Comparison of ENCODE assay signal across 8 mouse cellular contexts in genomic region chr19:8944062-8944461, GRCm38 (mm10). TPM values are rescaled to one million over a fixed set of nuclear protein-coding genes. Genes with fewer than 3 reads are reported as not detected.
A peak's percentile ranks its signal among the peaks of the same experiment; 100 is the strongest.
DNase-seq lines count a peak whose midpoint lies in the region; ATAC-seq and TF ChIP-seq lines count a peak whose summit lies in the region.

No protein-coding gene starts in this region.

- 0 out of 4 replicates have a peak overlapping the region, but pooled peaks of 1 of the 2 experiments have one; percentile 1 for H3K27ac ChIP-seq in heart, embryonic 14.5 days (replicated peaks in 1 of 2; ENCODE audit: control insufficient read depth in 1 of 2, insufficient read depth in 1 of 2, low read depth in 2 of 2, low read length in 2 of 2)
- H3K27ac ChIP-seq in ES-E14 (ENCODE audit: insufficient read depth, low read depth, low read length, poor library complexity, severe bottlenecking) = no peak overlapping the region
- no peak overlapping the region for H3K27ac ChIP-seq in forebrain, embryonic 16.5 days (ENCODE audit: low read length)
- H3K27ac ChIP-seq in cerebellum, adult 2 months (ENCODE audit: insufficient read depth, low read length) = no peak overlapping the region

- ATAC-seq in heart, embryonic 14.5 days (ENCODE audit: insufficient number of reproducible peaks, insufficient read depth, low FRiP score, low read depth) = no peak
- ATAC-seq in forebrain, embryonic 16.5 days = no peak
- ATAC-seq in megakaryocyte progenitor cell, adult 5-6 weeks (replicated peaks; ENCODE audit: poor library complexity) = peak; percentile 59

- peaks cover 12 to 37% of the 10 kb centered on the region in 2 experiments for H3K4me1 ChIP-seq in heart, embryonic 14.5 days (ENCODE audit: control insufficient read depth in 2 of 2, insufficient read depth in 2 of 2, low read length in 2 of 2)
- peaks cover 9 to 19% of the 10 kb centered on the region in 2 experiments; a peak in 3 of 4 replicates for H3K4me1 ChIP-seq in ES-E14 (ENCODE audit: control insufficient read depth in 2 of 2, insufficient read depth in 2 of 2, low read length in 2 of 2, poor library complexity in 1 of 2)
- peaks cover 30% of the 10 kb centered on the region for H3K4me1 ChIP-seq in forebrain, embryonic 16.5 days (replicated peaks; ENCODE audit: control insufficient read depth, insufficient read depth, low read length)
- H3K4me1 ChIP-seq in cerebellum, adult 2 months (ENCODE audit: control insufficient read depth, insufficient read depth, low read length) = peaks cover 10% of the 10 kb centered on the region

- H3K27me3 ChIP-seq in heart, embryonic 14.5 days (ENCODE audit: control insufficient read depth, insufficient read depth, low read length) = no peaks in the 10 kb centered on the region
- no peaks in the 10 kb centered on the region for H3K27me3 ChIP-seq in forebrain, embryonic 16.5 days (replicated peaks; ENCODE audit: control insufficient read depth, insufficient read depth, low read length)
- H3K27me3 ChIP-seq in cerebellum, adult 2 months (ENCODE audit: control insufficient read depth, insufficient read depth, low read length) = no peaks in the 10 kb centered on the region

- TF ChIP-seq POLR2A in cerebellum, adult 2 months (IDR thresholded peaks at IDR 0.05; ENCODE audit: borderline replicate concordance, insufficient read depth, low read length) = no peak

- peak overlapping the region; percentile 79 for H3K4me2 ChIP-seq in heart, embryonic 14.5 days (ENCODE audit: low read length)
- H3K4me2 ChIP-seq in forebrain, embryonic 16.5 days (ENCODE audit: low read length) = peak overlapping the region; percentile 80

- WGBS in heart, embryonic 14.5 days = 37% methylated on average over 5 of the region's 5 CpGs
- WGBS in forebrain, embryonic 16.5 days = 49% methylated on average over 5 of the region's 5 CpGs
- WGBS in cerebellum, adult 2 months = 30% methylated on average over 5 of the region's 5 CpGs

- no peak for DNase-seq in heart, postnatal 4 days
- no peak for DNase-seq in ES-E14 (ENCODE audit: low read depth, low spot score)
- no peak for DNase-seq in embryo, embryonic 9.5 days (ENCODE audit: extremely low spot score)
- no peak for DNase-seq in MN1 (ENCODE audit: low spot score)
- DNase-seq in cerebellum, adult 2 months = no peak

- H3K9ac ChIP-seq in heart, embryonic 14.5 days (ENCODE audit: low read length) = 0 out of 2 replicates have a peak overlapping the region, but pooled peaks have one; percentile 7
- H3K9ac ChIP-seq in ES-E14 (ENCODE audit: insufficient read depth, low read depth, low read length, poor library complexity, severe bottlenecking) = peak overlapping the region; percentile 1; the same call in 1 of the 2 replicates
- 0 out of 2 replicates have a peak overlapping the region, but pooled peaks have one; percentile 1 for H3K9ac ChIP-seq in forebrain, embryonic 16.5 days (replicated peaks; ENCODE audit: low read depth, low read length)

- no peak for TF ChIP-seq CTCF in cerebellum, adult 2 months (IDR thresholded peaks at IDR 0.05; ENCODE audit: borderline replicate concordance, insufficient read depth, low read depth, low read length)

- peak overlapping the region in 1 of 2 experiments; percentile 99; a peak in 1 of 4 replicates for H3K4me3 ChIP-seq in heart, embryonic 14.5 days (ENCODE audit: control insufficient read depth in 1 of 2, insufficient read depth in 1 of 2, low read depth in 1 of 2, low read length in 2 of 2)
- H3K4me3 ChIP-seq in ES-E14 (ENCODE audit: insufficient read depth in 1 of 2, low read depth in 1 of 2, low read length in 2 of 2, poor library complexity in 1 of 2, severe bottlenecking in 1 of 2) = no peak overlapping the region; a peak in 1 of 4 replicates
- no peak overlapping the region for H3K4me3 ChIP-seq in forebrain, embryonic 16.5 days (replicated peaks; ENCODE audit: low read length)
- no peak overlapping the region for H3K4me3 ChIP-seq in cerebellum, adult 2 months (replicated peaks; ENCODE audit: insufficient read depth, low read depth, low read length)

- H3K9me3 ChIP-seq in heart, embryonic 14.5 days (ENCODE audit: control insufficient read depth, low read length) = no peaks in the 10 kb centered on the region
- H3K9me3 ChIP-seq in ES-E14 (ENCODE audit: control insufficient read depth, insufficient read depth, low read depth, low read length) = no peaks in the 10 kb centered on the region
- H3K9me3 ChIP-seq in forebrain, embryonic 16.5 days (ENCODE audit: control insufficient read depth, low read length) = no peaks in the 10 kb centered on the region

- H3K36me3 ChIP-seq in heart, embryonic 14.5 days (ENCODE audit: control insufficient read depth, insufficient read depth, low read length) = peaks cover 64% of the 10 kb centered on the region
- peaks cover 46% of the 10 kb centered on the region for H3K36me3 ChIP-seq in ES-E14 (ENCODE audit: control insufficient read depth, insufficient read depth, low read length, poor library complexity, severe bottlenecking)
- H3K36me3 ChIP-seq in forebrain, embryonic 16.5 days (ENCODE audit: control insufficient read depth, insufficient read depth) = peaks cover 27% of the 10 kb centered on the region

- in situ Hi-C loops in ES-E14 (cut with MboI; ENCODE audit: low sequenced_read_pairs in 2 of 2, unreplicated experiment in 2 of 2) = no loop called here

TF ChIP-seq in ES-E14, 5 proteins besides CTCF, POLR2A, EP300 and RAD21:
- TF ChIP-seq MAFK (IDR thresholded peaks at IDR 0.05; ENCODE audit: insufficient read depth, low read depth, low read length) = no peak
- no peak for TF ChIP-seq ZNF384 (IDR thresholded peaks at IDR 0.05; ENCODE audit: low read depth, low read length)
- TF ChIP-seq CHD2 (IDR thresholded peaks at IDR 0.05; ENCODE audit: low read depth, low read length) = no peak
- no peak for TF ChIP-seq ZC3H11A (IDR thresholded peaks at IDR 0.05; ENCODE audit: borderline replicate concordance, low read depth, low read length)
- TF ChIP-seq HCFC1 (IDR thresholded peaks at IDR 0.05; ENCODE audit: borderline replicate concordance, insufficient read depth, low read length) = no peak

RNA-seq across cellular contexts. Expression of gene Mta2, which starts 2.4 kb away (rescaled TPM):
- 19.8 and 26.5 TPM in 2 replicates for polyA plus RNA-seq in heart, embryonic 14.5 days (2014; fragmentation: Nextera tagmentation; extraction: Ambion mirVana)
- 10 to 100 TPM; 62.5 to 63.8 TPM for total RNA-seq in heart, postnatal 4 days (2021)
- total RNA-seq in ES-E14 (2012; rRNA removed) = 89.8 and 92.9 TPM in 2 replicates
- polyA plus RNA-seq in forebrain, embryonic 16.5 days (2015; fragmentation: Nextera tagmentation; extraction: Ambion mirVana) = 175 and 186 TPM in 2 replicates
- 57.9 and 63.7 TPM in 2 replicates for total RNA-seq in megakaryocyte progenitor cell, adult 5-6 weeks (2015)
- total RNA-seq in megakaryocyte progenitor cell, adult 5-6 weeks (2017) = 124 and 138 TPM in 2 replicates
- polyA plus RNA-seq in cerebellum, adult 2 months (2012; rRNA removed) = 30.9 and 33.9 TPM in 2 replicates

RNA-seq across cellular contexts. Expression of gene Tut1, which starts 9.6 kb away (rescaled TPM):
- polyA plus RNA-seq in heart, embryonic 14.5 days (2014; fragmentation: Nextera tagmentation; extraction: Ambion mirVana) = 14.5 and 15.6 TPM in 2 replicates
- total RNA-seq in heart, postnatal 4 days (2021) = 1 to 10 TPM; 8.3 to 9.6 TPM
- total RNA-seq in ES-E14 (2012; rRNA removed) = 42.6 and 49.6 TPM in 2 replicates
- polyA plus RNA-seq in forebrain, embryonic 16.5 days (2015; fragmentation: Nextera tagmentation; extraction: Ambion mirVana) = 33.6 and 35.5 TPM in 2 replicates
- total RNA-seq in megakaryocyte progenitor cell, adult 5-6 weeks (2015) = 6.2 and 8.7 TPM in 2 replicates
- total RNA-seq in megakaryocyte progenitor cell, adult 5-6 weeks (2017) = 19.9 and 23.8 TPM in 2 replicates
- polyA plus RNA-seq in cerebellum, adult 2 months (2012; rRNA removed) = 20.5 and 20.8 TPM in 2 replicates

RNA-seq across cellular contexts. Expression of gene Eml3, which starts 14.7 kb away (rescaled TPM):
- 9.0 TPM in 2 replicates for polyA plus RNA-seq in heart, embryonic 14.5 days (2014; fragmentation: Nextera tagmentation; extraction: Ambion mirVana)
- 10 to 100 TPM; 15.4 to 16.6 TPM for total RNA-seq in heart, postnatal 4 days (2021)
- total RNA-seq in ES-E14 (2012; rRNA removed) = 20.6 and 22.2 TPM in 2 replicates
- 9.7 and 10.5 TPM in 2 replicates for polyA plus RNA-seq in forebrain, embryonic 16.5 days (2015; fragmentation: Nextera tagmentation; extraction: Ambion mirVana)
- 12.0 and 14.9 TPM in 2 replicates for total RNA-seq in megakaryocyte progenitor cell, adult 5-6 weeks (2015)
- 20.1 and 36.0 TPM in 2 replicates for total RNA-seq in megakaryocyte progenitor cell, adult 5-6 weeks (2017)
- polyA plus RNA-seq in cerebellum, adult 2 months (2012; rRNA removed) = 40.2 and 45.0 TPM in 2 replicates

RNA-seq across cellular contexts. Expression of gene Rom1, which starts 14.9 kb away (rescaled TPM):
- 0.94 and 1.6 TPM in 2 replicates for polyA plus RNA-seq in heart, embryonic 14.5 days (2014; fragmentation: Nextera tagmentation; extraction: Ambion mirVana)
- total RNA-seq in heart, postnatal 4 days (2021) = 1 to 10 TPM; 3.1 to 3.2 TPM
- 3.6 and 4.0 TPM in 2 replicates for total RNA-seq in ES-E14 (2012; rRNA removed)
- polyA plus RNA-seq in forebrain, embryonic 16.5 days (2015; fragmentation: Nextera tagmentation; extraction: Ambion mirVana) = 1.7 and 1.8 TPM in 2 replicates
- total RNA-seq in megakaryocyte progenitor cell, adult 5-6 weeks (2015) = 0.59 and 1.5 TPM in 2 replicates
- total RNA-seq in megakaryocyte progenitor cell, adult 5-6 weeks (2017) = 0.54 and 0.88 TPM in 2 replicates
- polyA plus RNA-seq in cerebellum, adult 2 months (2012; rRNA removed) = 24.1 and 24.2 TPM in 2 replicates

RNA-seq across cellular contexts. Expression of gene Eef1g, which starts 22.8 kb away (rescaled TPM):
- polyA plus RNA-seq in heart, embryonic 14.5 days (2014; fragmentation: Nextera tagmentation; extraction: Ambion mirVana) = 234 and 253 TPM in 2 replicates
- 100 to 1,000 TPM; 357 to 371 TPM for total RNA-seq in heart, postnatal 4 days (2021)
- 1,417 and 1,811 TPM in 2 replicates for total RNA-seq in ES-E14 (2012; rRNA removed)
- polyA plus RNA-seq in forebrain, embryonic 16.5 days (2015; fragmentation: Nextera tagmentation; extraction: Ambion mirVana) = 346 and 348 TPM in 2 replicates
- total RNA-seq in megakaryocyte progenitor cell, adult 5-6 weeks (2015) = 1,162 and 1,182 TPM in 2 replicates
- 754 and 796 TPM in 2 replicates for total RNA-seq in megakaryocyte progenitor cell, adult 5-6 weeks (2017)
- polyA plus RNA-seq in cerebellum, adult 2 months (2012; rRNA removed) = 263 and 281 TPM in 2 replicates
